Mouse (Mus musculus): ENCODE results near the gene Cep57l1. TPM values are rescaled to one million over a fixed set of nuclear protein-coding genes. Genes with fewer than 3 reads are reported as not detected.

The Cep57l1 gene
- polyA plus RNA-seq, 1 experiment: 1.3 TPM

DNA sequence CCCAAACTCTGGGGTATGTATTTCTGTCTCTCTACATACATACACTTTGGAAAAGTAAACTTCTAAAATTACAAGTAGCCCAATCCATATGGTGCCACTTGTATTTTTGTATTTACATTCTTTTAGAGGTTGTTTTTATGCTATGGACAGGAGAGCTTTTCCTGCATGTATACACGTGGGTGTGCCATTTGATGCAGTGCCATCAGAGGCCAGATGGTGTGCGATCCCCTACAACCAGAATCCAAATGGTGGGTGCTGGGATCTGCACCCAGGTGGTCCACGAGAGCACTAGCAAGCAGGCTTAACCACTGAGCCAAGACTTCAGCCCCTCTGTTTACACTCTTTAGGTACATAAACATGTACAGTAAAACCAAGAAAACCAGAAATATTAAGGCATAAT is 60.4 kb downstream of the Cep57l1 start:
- H3K4me3 ChIP-seq (replicated peaks): no peak overlapping the region
- H3K4me1 ChIP-seq: peaks cover 50% of the 10 kb centered on the region
- no peaks in the 10 kb centered on the region for H3K27me3 ChIP-seq (replicated peaks)
- no peak for TF ChIP-seq GATA1 (IDR thresholded peaks at IDR 0.05; ENCODE audit: borderline replicate concordance, low read length)
- H3K36me3 ChIP-seq (replicated peaks; ENCODE audit: low read length): peaks cover 9% of the 10 kb centered on the region
- H3K9me3 ChIP-seq: no peaks in the 10 kb centered on the region

DNA sequence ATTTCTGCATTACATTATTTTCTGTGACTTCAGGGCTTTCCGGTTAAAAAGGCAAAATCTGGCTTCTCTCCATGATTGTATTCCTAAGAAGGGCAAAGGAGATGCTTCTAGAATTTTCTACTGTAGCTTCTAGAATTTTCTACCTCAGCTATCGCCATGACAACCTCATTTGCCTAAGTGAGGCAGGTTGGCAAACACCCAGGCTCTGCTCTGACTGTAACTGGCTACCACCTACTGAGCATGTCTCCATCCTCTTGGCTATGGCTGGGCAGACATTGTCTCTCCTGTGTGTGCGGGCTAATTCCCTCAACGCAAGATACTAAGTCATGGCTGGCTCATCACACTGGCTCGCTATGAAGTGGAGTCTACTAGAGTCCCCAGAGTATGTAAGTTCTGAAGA is 63.1 kb downstream of the Cep57l1 start:
- Histone ChIP-seq H3K4me3 (replicated peaks) (no peak overlapping the region), H3K9me3 (no peaks in the 10 kb centered on the region), H3K27me3 (replicated peaks) (no peaks in the 10 kb centered on the region), H3K4me1 (peaks cover 40% of the 10 kb centered on the region), H3K36me3 (replicated peaks; ENCODE audit: low read length) (peaks cover 29% of the 10 kb centered on the region)
- TF ChIP-seq GATA1 (IDR thresholded peaks at IDR 0.05; ENCODE audit: borderline replicate concordance, low read length) (no peak), FLI1 (IDR thresholded peaks at IDR 0.05; ENCODE audit: low read length) (no peak)

DNA sequence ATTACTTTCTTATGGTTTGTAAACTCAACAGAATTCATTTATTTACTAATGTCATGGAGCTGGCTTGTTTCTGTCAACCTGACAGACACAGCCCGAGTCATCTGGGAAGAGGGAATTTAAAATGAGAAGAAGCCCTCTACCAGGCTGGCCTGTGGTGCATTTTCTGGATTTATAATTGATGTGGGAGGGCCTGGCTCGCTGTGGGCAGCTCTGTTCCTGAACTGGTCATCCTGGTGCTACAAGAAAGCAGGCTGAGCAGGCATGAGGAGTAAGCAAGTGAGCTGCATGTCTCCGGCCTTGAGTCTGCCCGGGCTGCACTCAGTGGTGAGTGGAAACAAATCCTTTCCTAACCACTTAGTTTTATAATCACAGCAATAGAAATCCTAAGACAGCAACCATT is 65.7 kb downstream of the Cep57l1 start:
- H3K4me3 ChIP-seq (replicated peaks): no peak overlapping the region
- H3K36me3 ChIP-seq (replicated peaks; ENCODE audit: low read length): peaks cover 47% of the 10 kb centered on the region
- H3K4me1 ChIP-seq: peaks cover 27% of the 10 kb centered on the region
- no peaks in the 10 kb centered on the region for H3K27me3 ChIP-seq (replicated peaks)
- TF ChIP-seq FLI1 (IDR thresholded peaks at IDR 0.05; ENCODE audit: low read length): no peak
- TF ChIP-seq GATA1 (IDR thresholded peaks at IDR 0.05; ENCODE audit: borderline replicate concordance, low read length): no peak
- no peaks in the 10 kb centered on the region for H3K9me3 ChIP-seq

DNA sequence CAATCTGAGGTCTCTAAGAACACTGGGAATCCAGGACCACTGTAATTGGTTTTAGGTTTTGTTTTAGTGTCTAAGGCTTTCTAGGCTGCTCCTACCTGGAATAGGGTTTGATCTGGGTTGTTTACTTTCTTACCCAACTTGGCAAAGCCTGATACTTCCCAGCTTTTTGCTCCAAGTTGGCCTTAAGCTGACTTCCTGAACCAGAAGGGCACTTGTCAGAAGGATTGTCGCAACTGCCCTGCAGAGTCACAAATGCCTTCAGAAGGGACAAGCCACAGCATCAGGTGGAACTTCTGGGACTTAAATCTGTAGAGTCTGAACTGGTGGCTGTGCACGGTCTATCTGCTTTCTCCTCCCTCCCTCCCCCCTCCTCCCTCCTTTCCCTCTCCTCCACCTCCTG is 69.5 kb downstream of the Cep57l1 start:
- H3K36me3 ChIP-seq (replicated peaks; ENCODE audit: low read length): peaks cover 81% of the 10 kb centered on the region

DNA sequence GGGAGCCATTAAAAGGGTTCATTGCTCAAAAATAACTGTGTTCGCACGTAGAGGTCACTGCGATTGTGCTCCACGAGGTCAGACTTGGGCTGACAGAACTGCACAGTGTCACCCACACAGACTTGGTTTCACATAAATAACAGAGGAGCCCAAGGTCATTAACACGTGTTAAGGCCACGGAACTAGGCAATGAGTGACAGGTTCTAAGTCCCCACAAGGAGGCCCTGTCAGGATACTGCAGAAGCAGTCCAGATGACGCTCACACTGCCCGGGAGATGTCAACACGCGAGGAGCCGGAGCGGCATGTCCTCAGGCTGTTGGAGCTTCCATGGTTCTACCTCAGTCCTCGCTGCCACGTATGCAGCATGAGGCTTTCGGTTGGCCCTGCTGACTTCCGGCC is 72.4 kb downstream of the Cep57l1 start:
- Histone ChIP-seq H3K9me3 (0 out of 2 replicates have a peak, but pooled peaks cover 4% of the 10 kb centered on the region), H3K27me3 (replicated peaks) (no peaks in the 10 kb centered on the region), H3K36me3 (replicated peaks; ENCODE audit: low read length) (peaks cover 71% of the 10 kb centered on the region), H3K4me1 (no peaks in the 10 kb centered on the region; the same call in 1 of the 2 replicates), H3K4me3 (replicated peaks) (no peak overlapping the region)
- TF ChIP-seq GATA1 (IDR thresholded peaks at IDR 0.05; ENCODE audit: borderline replicate concordance, low read length): no peak
- no peak for TF ChIP-seq FLI1 (IDR thresholded peaks at IDR 0.05; ENCODE audit: low read length)

More for the DNA sequence above, 69.5 kb downstream of the Cep57l1 start:
- Histone ChIP-seq H3K4me1 (peaks cover 8% of the 10 kb centered on the region), H3K9me3 (0 out of 2 replicates have a peak, but pooled peaks cover 4% of the 10 kb centered on the region), H3K27me3 (replicated peaks) (no peaks in the 10 kb centered on the region), H3K4me3 (replicated peaks) (no peak overlapping the region)
- TF ChIP-seq FLI1 (IDR thresholded peaks at IDR 0.05; ENCODE audit: low read length) (no peak), GATA1 (IDR thresholded peaks at IDR 0.05; ENCODE audit: borderline replicate concordance, low read length) (no peak)

DNA sequence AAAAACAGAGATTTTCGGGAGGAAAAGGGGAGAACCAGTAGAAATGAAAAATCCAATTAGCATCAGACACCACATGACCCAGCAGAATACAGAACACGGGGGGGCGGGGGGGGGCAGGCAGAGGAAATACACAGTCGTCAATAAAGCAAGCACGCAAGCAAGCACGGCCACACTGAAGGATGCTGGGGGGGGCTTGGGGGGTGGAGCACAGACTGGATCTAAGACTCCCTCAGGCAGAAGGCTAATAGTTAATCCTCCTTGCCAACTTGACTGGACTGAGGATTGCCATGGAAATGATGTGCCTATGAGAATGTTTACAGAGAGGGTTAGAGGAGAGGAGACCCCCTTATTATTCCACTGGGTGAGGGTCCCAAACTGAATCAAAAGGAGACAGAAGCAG is 74.3 kb downstream of the Cep57l1 start:
- no peak for TF ChIP-seq FLI1 (IDR thresholded peaks at IDR 0.05; ENCODE audit: low read length)
- Histone ChIP-seq H3K4me1 (no peaks in the 10 kb centered on the region; the same call in 1 of the 2 replicates), H3K27me3 (replicated peaks) (no peaks in the 10 kb centered on the region), H3K36me3 (replicated peaks; ENCODE audit: low read length) (peaks cover 75% of the 10 kb centered on the region), H3K4me3 (replicated peaks) (no peak overlapping the region), H3K9me3 (0 out of 2 replicates have a peak, but pooled peaks cover 4% of the 10 kb centered on the region)

DNA sequence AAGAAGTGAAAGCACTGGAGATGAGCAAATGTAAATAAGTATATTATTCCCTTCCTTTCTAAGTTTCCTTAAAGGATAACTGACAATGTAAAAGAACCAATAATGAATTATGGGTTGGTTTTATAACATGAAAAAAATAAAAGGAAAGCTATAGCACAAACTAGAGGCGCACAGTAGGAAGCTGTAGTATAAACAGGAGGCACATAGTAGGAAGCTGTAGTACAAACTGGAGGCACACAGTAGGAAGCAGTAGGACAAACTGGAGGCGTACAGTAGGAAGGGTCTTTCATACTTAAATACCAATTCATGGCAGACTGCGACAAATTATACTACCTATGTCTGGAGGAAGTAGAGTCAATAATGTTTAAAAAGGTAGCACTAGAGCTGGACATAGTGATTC is 76.5 kb downstream of the Cep57l1 start:
- Histone ChIP-seq H3K4me3 (replicated peaks) (no peak overlapping the region), H3K4me1 (peaks cover 3% of the 10 kb centered on the region; the same call in 1 of the 2 replicates), H3K36me3 (replicated peaks; ENCODE audit: low read length) (peaks cover 78% of the 10 kb centered on the region), H3K27me3 (replicated peaks) (no peaks in the 10 kb centered on the region), H3K9me3 (0 out of 2 replicates have a peak, but pooled peaks cover 4% of the 10 kb centered on the region)
- no peak for TF ChIP-seq GATA1 (IDR thresholded peaks at IDR 0.05; ENCODE audit: borderline replicate concordance, low read length)
- TF ChIP-seq FLI1 (IDR thresholded peaks at IDR 0.05; ENCODE audit: low read length): no peak

DNA sequence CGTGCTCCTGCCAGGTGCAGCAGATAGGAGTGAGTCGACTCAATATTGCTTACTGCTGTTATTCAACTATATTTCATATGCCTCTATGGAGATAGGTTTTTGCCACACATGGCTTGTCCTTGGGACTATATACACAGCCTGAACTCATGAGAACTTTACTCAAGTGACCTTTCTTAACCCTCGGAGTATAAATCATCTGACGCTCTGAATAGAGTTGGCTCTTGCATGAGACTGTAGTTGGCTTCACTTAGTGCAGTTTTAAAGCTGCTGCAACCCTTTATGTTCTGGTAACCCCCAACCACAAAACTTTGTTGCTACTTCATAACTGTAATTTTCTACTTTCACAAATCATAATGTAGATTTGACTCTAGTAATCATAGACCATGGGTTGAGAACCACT is 77.7 kb downstream of the Cep57l1 start:
- H3K36me3 ChIP-seq (replicated peaks; ENCODE audit: low read length): peaks cover 76% of the 10 kb centered on the region
- H3K4me1 ChIP-seq: peaks cover 3% of the 10 kb centered on the region; the same call in 1 of the 2 replicates
- no peak overlapping the region for H3K4me3 ChIP-seq (replicated peaks)
- peaks cover 5% of the 10 kb centered on the region for H3K9me3 ChIP-seq
- H3K27me3 ChIP-seq (replicated peaks): no peaks in the 10 kb centered on the region
- no peak for TF ChIP-seq GATA1 (IDR thresholded peaks at IDR 0.05; ENCODE audit: borderline replicate concordance, low read length)
- TF ChIP-seq FLI1 (IDR thresholded peaks at IDR 0.05; ENCODE audit: low read length): no peak

DNA sequence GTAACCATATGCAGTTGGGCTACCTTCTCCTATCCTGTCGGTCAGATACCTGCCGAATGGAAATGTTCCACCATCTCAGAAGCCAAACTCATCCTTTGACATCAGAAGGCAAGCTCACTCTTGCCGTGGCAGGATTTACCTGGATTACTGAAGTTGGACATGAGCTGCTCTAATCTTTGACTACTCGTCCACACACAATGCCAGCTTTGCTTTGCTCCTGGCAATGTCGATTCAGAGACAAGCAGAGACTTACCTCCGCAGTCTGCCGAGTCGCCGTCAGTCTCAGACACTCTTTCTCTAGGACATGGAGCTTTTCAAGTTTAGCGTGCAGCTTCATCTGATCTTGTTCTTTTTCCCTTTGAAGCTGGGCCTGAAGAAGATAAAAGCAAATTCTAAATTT is 78.9 kb downstream of the Cep57l1 start:
- Histone ChIP-seq H3K4me3 (replicated peaks) (no peak overlapping the region), H3K36me3 (replicated peaks; ENCODE audit: low read length) (peaks cover 73% of the 10 kb centered on the region), H3K27me3 (replicated peaks) (no peaks in the 10 kb centered on the region), H3K4me1 (peaks cover 3% of the 10 kb centered on the region; the same call in 1 of the 2 replicates), H3K9me3 (peaks cover 5% of the 10 kb centered on the region)
- TF ChIP-seq GATA1 (IDR thresholded peaks at IDR 0.05; ENCODE audit: borderline replicate concordance, low read length) (no peak), FLI1 (IDR thresholded peaks at IDR 0.05; ENCODE audit: low read length) (no peak)

DNA sequence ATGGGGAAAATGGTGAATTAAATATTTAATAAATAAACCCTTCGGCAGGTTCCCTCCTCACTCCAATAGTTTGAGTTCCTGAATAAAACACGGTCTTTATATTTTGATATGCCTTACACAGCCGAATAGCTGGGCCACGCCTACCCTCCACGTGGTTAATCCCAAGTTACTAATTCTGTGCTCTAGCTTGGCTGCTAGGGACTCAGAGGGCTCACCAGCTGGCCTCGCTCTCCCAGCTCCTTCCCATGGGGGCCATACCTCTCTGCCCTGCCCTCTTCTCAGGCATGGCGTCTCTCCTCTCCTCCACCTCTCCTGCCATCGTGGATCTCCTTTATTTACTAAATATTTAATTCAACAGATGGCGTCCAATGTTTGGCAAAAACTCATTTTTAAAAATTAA is 83.5 kb downstream of the Cep57l1 start:
- Histone ChIP-seq H3K4me3 (replicated peaks) (no peak overlapping the region), H3K27me3 (replicated peaks) (no peaks in the 10 kb centered on the region), H3K36me3 (replicated peaks; ENCODE audit: low read length) (peaks cover 70% of the 10 kb centered on the region), H3K4me1 (peaks cover 3% of the 10 kb centered on the region; the same call in 1 of the 2 replicates), H3K9me3 (peaks cover 5% of the 10 kb centered on the region)
- no peak for TF ChIP-seq FLI1 (IDR thresholded peaks at IDR 0.05; ENCODE audit: low read length)
- TF ChIP-seq GATA1 (IDR thresholded peaks at IDR 0.05; ENCODE audit: borderline replicate concordance, low read length): no peak

DNA sequence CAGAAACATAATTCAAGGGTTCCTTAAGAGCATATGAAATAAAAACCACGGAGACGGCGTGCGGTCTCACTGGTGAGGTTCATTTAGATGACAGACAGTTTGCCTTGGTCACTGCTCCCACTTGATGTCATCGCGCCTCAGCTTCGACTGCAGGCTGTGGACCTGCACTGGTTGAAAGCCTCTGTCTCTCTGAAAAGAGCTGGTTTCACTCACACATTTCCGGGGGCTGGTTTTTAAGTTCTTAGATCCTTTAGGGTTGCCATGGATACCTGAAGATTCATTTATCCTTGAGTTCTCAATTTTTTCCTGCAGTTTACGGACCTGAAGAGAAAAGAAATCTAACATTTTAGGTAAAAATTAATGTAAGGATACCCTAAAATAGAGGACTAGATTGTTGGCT is 90.1 kb downstream of the Cep57l1 start:
- H3K36me3 ChIP-seq (replicated peaks; ENCODE audit: low read length): peaks cover 37% of the 10 kb centered on the region
- no peak overlapping the region for H3K4me3 ChIP-seq (replicated peaks)
- H3K27me3 ChIP-seq (replicated peaks): no peaks in the 10 kb centered on the region
- H3K4me1 ChIP-seq: no peaks in the 10 kb centered on the region
- H3K9me3 ChIP-seq: no peaks in the 10 kb centered on the region
- TF ChIP-seq GATA1 (IDR thresholded peaks at IDR 0.05; ENCODE audit: borderline replicate concordance, low read length) (no peak), FLI1 (IDR thresholded peaks at IDR 0.05; ENCODE audit: low read length) (no peak)

All from megakaryocyte, embryonic 14.5 days (primary cell).